Mouse (Mus musculus) hindbrain, embryonic 14.5 days (tissue): ENCODE results near the gene Nbea. TPM values are rescaled to one million over a fixed set of nuclear protein-coding genes. Genes with fewer than 3 reads are reported as not detected.

Experiments
- ATAC-seq: fragments of 200-750 bp; cut with Nextera tagmentation; 2 replicates; pipeline ENCODE4 v1.8.0; 2017; ENCODE audit warnings: moderate number of reproducible peaks, mild to moderate bottlenecking, moderate TSS enrichment, moderate library complexity; ENCODE audit not compliant: low FRiP score
- DNase-seq: peaks from one replicate; pipeline ENCODE4 v3.0.0-alpha.2; 2015; ENCODE audit warnings: low spot score
- H3K27ac ChIP-seq: fragments of 300-500 bp; sonication (generic); 2 replicates; pipeline ENCODE4 v1.5.1; 2014; ENCODE audit warnings: mild to moderate bottlenecking, moderate library complexity
- H3K27me3 ChIP-seq: fragments of 300-500 bp; sonication (generic); 2 replicates; pipeline ENCODE4 v1.6.1; 2014; ENCODE audit warnings: mild to moderate bottlenecking, low read length, mixed read lengths; ENCODE audit not compliant: control insufficient read depth, insufficient read depth
- H3K36me3 ChIP-seq: fragments of 300-500 bp; sonication (generic); replicated peaks from 2 replicates; pipeline ENCODE4 v1.6.1; 2014; ENCODE audit not compliant: control insufficient read depth, insufficient read depth
- H3K4me1 ChIP-seq: fragments of 300-500 bp; sonication (generic); replicated peaks from 2 replicates; pipeline ENCODE4 v1.6.1; 2014; ENCODE audit warnings: antibody characterized with exemption, low read length, mixed read lengths; ENCODE audit not compliant: control insufficient read depth, insufficient read depth
- H3K4me2 ChIP-seq: fragments of 300-500 bp; sonication (generic); replicated peaks from 2 replicates; pipeline ENCODE4 v1.6.1; 2014; ENCODE audit warnings: mild to moderate bottlenecking, moderate library complexity
- H3K4me3 ChIP-seq: fragments of 300-500 bp; sonication (generic); replicated peaks from 2 replicates; pipeline ENCODE4 v1.5.1; 2014; ENCODE audit warnings: mild to moderate bottlenecking, low read length
- H3K9ac ChIP-seq: fragments of 300-500 bp; sonication (generic); 2 replicates; pipeline ENCODE4 v1.6.1; 2014
- H3K9me3 ChIP-seq: fragments of 300-500 bp; sonication (generic); 2 replicates; pipeline ENCODE4 v1.6.1; 2016; ENCODE audit warnings: low read length; ENCODE audit not compliant: control insufficient read depth
- WGBS: fragments of 180-500 bp; shearing (Covaris S2); extraction: QIAGEN DNeasy Blood & Tissue Kit; methylation state at CpG from one replicate; pipeline ENCODE4 v1.1.7; 2014; 5-methylcytosine and 5-hydroxymethylcytosine counted together
- polyA plus RNA-seq: library from polyadenylated mRNA; unstranded; fragments of >200 nt; fragmentation: Nextera tagmentation; extraction: Ambion mirVana; gene quantifications from 2 replicates; pipeline ENCODE4 v1.2.1, GENCODE M21; 2014

Nbea gene
- polyA plus RNA-seq, 1 experiment from 2014 or later = 86.2 TPM

GRCm38 (mm10) chr3:55775753-55776152 is 407.7 kb downstream of the Nbea start:
- Histone ChIP-seq H3K4me1 (peaks cover 45% of the 10 kb centered on the region), H3K4me2 (0 out of 2 replicates have a peak overlapping the region, but pooled peaks have one; percentile 15), H3K36me3 (0 out of 2 replicates have a peak, but pooled peaks cover 3% of the 10 kb centered on the region), H3K4me3 (no peak overlapping the region), H3K27ac (peak overlapping the region; percentile 81), H3K27me3 (0 out of 2 replicates have a peak, but pooled peaks cover 9% of the 10 kb centered on the region), H3K9me3 (no peaks in the 10 kb centered on the region), H3K9ac (no peak overlapping the region)
- ATAC-seq (no peak), DNase-seq (no peak)
- 70% methylated on average over 6 of the region's 6 CpGs for WGBS

GRCm38 (mm10) chr3:55775245-55775644 is 408.3 kb downstream of the Nbea start:
- Histone ChIP-seq H3K9me3 (no peaks in the 10 kb centered on the region), H3K27ac (peak overlapping the region; percentile 81), H3K4me3 (no peak overlapping the region), H3K4me1 (peaks cover 40% of the 10 kb centered on the region), H3K36me3 (0 out of 2 replicates have a peak, but pooled peaks cover 4% of the 10 kb centered on the region), H3K4me2 (peak overlapping the region; percentile 8; the same call in 1 of the 2 replicates), H3K27me3 (0 out of 2 replicates have a peak, but pooled peaks cover 5% of the 10 kb centered on the region), H3K9ac (no peak overlapping the region)
- WGBS = 16% methylated on average over 7 of the region's 7 CpGs
- ATAC-seq (peak; percentile 63; the same call in 1 of the 2 replicates), DNase-seq (no peak)

- Histone ChIP-seq H3K9me3 (no peaks in the 10 kb centered on the region), H3K4me1 (peaks cover 32% of the 10 kb centered on the region), H3K27me3 (0 out of 2 replicates have a peak, but pooled peaks cover 5% of the 10 kb centered on the region), H3K4me2 (0 out of 2 replicates have a peak overlapping the region, but pooled peaks have one; percentile 1), H3K27ac (peak overlapping the region; percentile 80), H3K9ac (peak overlapping the region; percentile 29; the same call in 1 of the 2 replicates), H3K4me3 (no peak overlapping the region), H3K36me3 (0 out of 2 replicates have a peak, but pooled peaks cover 4% of the 10 kb centered on the region)
- ATAC-seq = peak; percentile 49; the same call in 1 of the 2 replicates
- 27% methylated on average over 6 of the region's 6 CpGs for WGBS
- DNase-seq = no peak
Measured at GRCm38 (mm10) chr3:55774203-55774602, 409.3 kb downstream of the Nbea start.

- 48% methylated on average over 2 of the region's 2 CpGs for WGBS
- H3K4me2 ChIP-seq = no peak overlapping the region
- no peak overlapping the region for H3K9ac ChIP-seq
- no peak overlapping the region for H3K27ac ChIP-seq
- H3K36me3 ChIP-seq = 0 out of 2 replicates have a peak, but pooled peaks cover 4% of the 10 kb centered on the region
- H3K27me3 ChIP-seq = no peaks in the 10 kb centered on the region
- no peak overlapping the region for H3K4me3 ChIP-seq
- ATAC-seq (peak; percentile 55; the same call in 1 of the 2 replicates), DNase-seq (no peak)
- H3K4me1 ChIP-seq = peaks cover 10% of the 10 kb centered on the region
- no peaks in the 10 kb centered on the region for H3K9me3 ChIP-seq
Measured at GRCm38 (mm10) chr3:55769308-55769707, 414.2 kb downstream of the Nbea start.

GRCm38 (mm10) chr3:55768654-55769053 is 414.8 kb downstream of the Nbea start:
- WGBS = 87% methylated on average over 2 of the region's 2 CpGs
- H3K9me3 ChIP-seq = no peaks in the 10 kb centered on the region
- ATAC-seq = no peak

GRCm38 (mm10) chr3:55763591-55763990 is 419.9 kb downstream of the Nbea start:
- Histone ChIP-seq H3K9ac (peak overlapping the region; percentile 11; the same call in 1 of the 2 replicates), H3K4me3 (no peak overlapping the region), H3K27me3 (no peaks in the 10 kb centered on the region), H3K9me3 (no peaks in the 10 kb centered on the region), H3K27ac (no peak overlapping the region), H3K4me2 (no peak overlapping the region), H3K4me1 (0 out of 2 replicates have a peak, but pooled peaks cover 3% of the 10 kb centered on the region), H3K36me3 (no peaks in the 10 kb centered on the region)
- DNase-seq (no peak), ATAC-seq (no peak)
- WGBS = 33% methylated on average over 8 of the region's 8 CpGs

More at GRCm38 (mm10) chr3:55768654-55769053, 414.8 kb downstream of the Nbea start:
- 0 out of 2 replicates have a peak, but pooled peaks cover 3% of the 10 kb centered on the region for H3K4me1 ChIP-seq
- no peak overlapping the region for H3K9ac ChIP-seq
- no peak for DNase-seq
- H3K4me2 ChIP-seq = no peak overlapping the region
- no peaks in the 10 kb centered on the region for H3K27me3 ChIP-seq
- 0 out of 2 replicates have a peak, but pooled peaks cover 4% of the 10 kb centered on the region for H3K36me3 ChIP-seq
- no peak overlapping the region for H3K27ac ChIP-seq
- H3K4me3 ChIP-seq = no peak overlapping the region

GRCm38 (mm10) chr3:55758297-55758696 is 425.2 kb downstream of the Nbea start:
- ATAC-seq = no peak
- 0 out of 2 replicates have a peak overlapping the region, but pooled peaks have one; percentile 16 for H3K27ac ChIP-seq
- 42% methylated on average over 8 of the region's 8 CpGs for WGBS

GRCm38 (mm10) chr3:55756602-55757190 is 426.8 kb downstream of the Nbea start:
- DNase-seq (no peak), ATAC-seq (peak; percentile 49)
- H3K9ac ChIP-seq = 0 out of 2 replicates have a peak overlapping the region, but pooled peaks have one; percentile 32
- no peaks in the 10 kb centered on the region for H3K27me3 ChIP-seq
- peak overlapping the region; percentile 74 for H3K27ac ChIP-seq
- no peak overlapping the region for H3K4me3 ChIP-seq
- no peaks in the 10 kb centered on the region for H3K9me3 ChIP-seq
- WGBS = 34% methylated on average over 11 of the region's 11 CpGs
- H3K4me1 ChIP-seq = peaks cover 38% of the 10 kb centered on the region
- H3K36me3 ChIP-seq = no peaks in the 10 kb centered on the region
- no peak overlapping the region for H3K4me2 ChIP-seq

More at GRCm38 (mm10) chr3:55758297-55758696, 425.2 kb downstream of the Nbea start:
- H3K4me1 ChIP-seq = peaks cover 38% of the 10 kb centered on the region
- H3K4me3 ChIP-seq = no peak overlapping the region
- no peaks in the 10 kb centered on the region for H3K36me3 ChIP-seq
- DNase-seq = peak; percentile 55
- no peak overlapping the region for H3K4me2 ChIP-seq
- H3K9ac ChIP-seq = no peak overlapping the region
- no peaks in the 10 kb centered on the region for H3K27me3 ChIP-seq
- H3K9me3 ChIP-seq = no peaks in the 10 kb centered on the region

GRCm38 (mm10) chr3:55755805-55756601 is 427.5 kb downstream of the Nbea start:
- Histone ChIP-seq H3K4me1 (peaks cover 45% of the 10 kb centered on the region), H3K9ac (peak overlapping the region; percentile 32; the same call in 1 of the 2 replicates)
- no peak for DNase-seq

More at GRCm38 (mm10) chr3:55755805-55756601, 427.5 kb downstream of the Nbea start:
- H3K4me3 ChIP-seq = no peak overlapping the region
- no peaks in the 10 kb centered on the region for H3K27me3 ChIP-seq
- peak overlapping the region; percentile 24 for H3K4me2 ChIP-seq
- WGBS = 14% methylated on average over 11 of the region's 11 CpGs
- H3K9me3 ChIP-seq = no peaks in the 10 kb centered on the region
- H3K27ac ChIP-seq = peak overlapping the region; percentile 74
- no peaks in the 10 kb centered on the region for H3K36me3 ChIP-seq
- ATAC-seq = peak; percentile 64
